Mouse (Mus musculus) brain, embryonic 14.5 days (tissue): Measurements from ENCODE around the gene Tapbpl.

ENCODE experiments used
- CTCF ChIP-seq: fragments of 200-500 bp; IDR thresholded peaks from 2 replicates; pipeline ENCODE4 v1.5.1; 2012; ENCODE audit warnings: inconsistent platforms, mild to moderate bottlenecking, moderate library complexity, borderline replicate concordance; ENCODE audit not compliant: insufficient read depth, insufficient read length; ENCODE audit errors: extremely low read depth
- POLR2A ChIP-seq: fragments of 200-500 bp; IDR thresholded peaks from 2 replicates; pipeline ENCODE4 v1.6.1; 2012; ENCODE audit warnings: mild to moderate bottlenecking, inconsistent platforms, borderline replicate concordance; ENCODE audit not compliant: poor library complexity, insufficient read depth, insufficient read length, severe bottlenecking; ENCODE audit errors: extremely low read depth

DNA sequence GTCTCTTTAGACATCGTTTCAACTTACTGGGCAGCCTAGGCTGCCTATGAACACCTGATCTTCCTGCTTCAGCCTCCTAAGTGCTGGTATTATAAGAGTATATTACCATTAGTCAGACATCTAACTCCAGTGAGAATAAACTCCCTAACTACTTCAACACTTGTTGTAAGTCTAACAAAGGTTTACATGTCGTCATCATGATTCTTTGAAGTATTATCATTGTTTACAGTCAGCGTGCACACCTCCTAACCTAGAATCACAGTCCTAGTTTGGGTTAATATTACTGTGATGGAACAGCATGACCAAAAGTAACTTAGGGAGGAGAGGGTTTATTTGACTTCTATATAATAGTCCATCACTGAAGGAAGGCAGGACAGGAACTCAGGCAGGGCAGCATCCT lies 35.8 kb upstream of the Tapbpl start:
- TF ChIP-seq POLR2A (no peak), CTCF (no peak)
